Mouse (Mus musculus) E14TG2a.4 (cell line): ENCODE results near the gene Fry.

Experiments used
- CTCF ChIP-seq: conservative IDR thresholded peaks from 2 replicates; pipeline ENCODE4 v1.5.1; 2014; ENCODE audit warnings: low read length
- NANOG ChIP-seq: IDR thresholded peaks from 2 replicates; pipeline ENCODE4 v1.6.1; 2014; ENCODE audit warnings: borderline replicate concordance, low read length, mixed read lengths
- POU5F1 ChIP-seq: IDR thresholded peaks from 2 replicates; pipeline ENCODE4 v1.6.1; 2014; ENCODE audit warnings: low read length, borderline replicate concordance

GRCm38 (mm10) chr5:150298969-150299368 lies 180.5 kb downstream of the Fry start:
- TF ChIP-seq CTCF (no peak), NANOG (no peak), POU5F1 (no peak)
